Mouse (Mus musculus): Measurements from ENCODE around the gene Mov10l1. TPM values are rescaled to one million over a fixed set of nuclear protein-coding genes. Genes with fewer than 3 reads are reported as not detected.

Mov10l1 gene
- polyA plus RNA-seq, 1 experiment from 2014 or later, result not detected

DNA sequence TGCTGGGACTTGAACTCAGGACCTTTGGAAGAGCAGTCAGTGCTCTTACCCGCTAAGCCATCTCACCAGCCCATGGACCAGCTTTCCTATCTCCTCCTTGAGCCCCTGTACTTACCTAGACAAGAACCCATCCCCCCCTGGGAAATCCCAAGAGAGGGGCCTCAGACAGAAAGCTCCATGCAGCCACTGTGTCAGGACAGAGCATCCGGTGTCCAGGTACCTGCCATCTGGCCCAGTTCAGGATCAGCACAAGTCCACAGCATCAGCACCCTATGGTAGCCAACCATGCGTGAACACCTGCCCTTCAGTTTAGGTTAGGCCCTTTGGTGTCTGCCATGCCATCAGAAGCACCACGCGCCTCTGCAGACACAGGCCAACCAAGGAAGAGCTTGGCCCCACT lies 82.2 kb downstream of the Mov10l1 start:
- no peak overlapping the region for H3K27ac ChIP-seq
- peaks cover 5% of the 10 kb centered on the region; the same call in 1 of the 2 replicates for H3K4me1 ChIP-seq
- WGBS, result 92% methylated on average over 5 of the region's 5 CpGs
- no peaks in the 10 kb centered on the region for H3K36me3 ChIP-seq
- H3K27me3 ChIP-seq, result peaks cover 97% of the 10 kb centered on the region
- no peak overlapping the region for H3K9ac ChIP-seq
- ATAC-seq (ENCODE audit: low FRiP score, low read depth), result no peak
- H3K9me3 ChIP-seq, result no peaks in the 10 kb centered on the region
- H3K4me3 ChIP-seq, result no peak overlapping the region
- no peak overlapping the region for H3K4me2 ChIP-seq (replicated peaks)

DNA sequence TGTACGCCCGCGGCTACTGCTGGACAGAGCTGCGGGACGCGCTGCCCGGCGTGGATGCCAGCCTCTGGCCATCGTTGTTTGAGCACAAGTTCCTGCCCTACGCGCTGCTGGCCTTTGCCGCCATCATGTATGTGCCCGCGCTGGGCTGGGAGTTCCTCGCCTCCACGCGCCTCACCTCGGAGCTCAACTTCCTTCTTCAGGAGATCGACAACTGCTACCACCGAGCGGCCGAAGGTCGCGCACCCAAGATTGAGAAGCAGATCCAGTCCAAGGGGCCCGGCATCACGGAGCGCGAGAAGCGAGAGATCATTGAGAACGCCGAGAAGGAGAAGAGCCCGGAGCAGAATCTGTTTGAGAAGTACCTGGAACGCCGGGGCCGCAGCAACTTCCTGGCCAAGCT lies 84.9 kb downstream of the Mov10l1 start:
- WGBS, result 30% methylated on average over 35 of the region's 35 CpGs
- Histone ChIP-seq H3K36me3 (no peaks in the 10 kb centered on the region), H3K9me3 (no peaks in the 10 kb centered on the region), H3K4me1 (no peaks in the 10 kb centered on the region), H3K4me2 (replicated peaks) (peak overlapping the region; percentile 45), H3K27me3 (peaks cover 84% of the 10 kb centered on the region), H3K27ac (no peak overlapping the region), H3K4me3 (peak overlapping the region; percentile 22), H3K9ac (no peak overlapping the region)
- ATAC-seq (ENCODE audit: low FRiP score, low read depth), result no peak

DNA sequence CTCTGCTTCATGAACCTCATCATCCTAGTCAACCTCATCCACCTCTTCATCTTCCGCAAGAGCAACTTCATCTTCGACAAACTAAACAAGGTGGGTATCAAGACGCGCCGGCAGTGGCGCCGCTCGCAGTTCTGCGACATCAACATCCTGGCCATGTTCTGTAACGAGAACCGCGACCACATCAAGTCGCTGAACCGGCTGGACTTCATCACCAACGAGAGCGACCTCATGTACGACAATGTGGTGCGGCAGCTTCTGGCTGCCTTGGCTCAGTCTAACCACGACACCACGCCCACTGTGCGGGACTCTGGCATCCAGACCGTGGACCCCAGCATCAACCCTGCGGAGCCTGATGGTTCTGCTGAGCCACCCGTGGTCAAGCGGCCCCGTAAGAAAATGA lies 85.5 kb downstream of the Mov10l1 start:
- Histone ChIP-seq H3K36me3 (no peaks in the 10 kb centered on the region), H3K4me3 (0 out of 2 replicates have a peak overlapping the region, but pooled peaks have one; percentile 22), H3K4me2 (replicated peaks) (peak overlapping the region; percentile 45), H3K27me3 (peaks cover 78% of the 10 kb centered on the region), H3K27ac (no peak overlapping the region), H3K9me3 (no peaks in the 10 kb centered on the region), H3K9ac (no peak overlapping the region), H3K4me1 (no peaks in the 10 kb centered on the region)
- no peak for ATAC-seq (ENCODE audit: low FRiP score, low read depth)
- WGBS, result 33% methylated on average over 26 of the region's 26 CpGs

DNA sequence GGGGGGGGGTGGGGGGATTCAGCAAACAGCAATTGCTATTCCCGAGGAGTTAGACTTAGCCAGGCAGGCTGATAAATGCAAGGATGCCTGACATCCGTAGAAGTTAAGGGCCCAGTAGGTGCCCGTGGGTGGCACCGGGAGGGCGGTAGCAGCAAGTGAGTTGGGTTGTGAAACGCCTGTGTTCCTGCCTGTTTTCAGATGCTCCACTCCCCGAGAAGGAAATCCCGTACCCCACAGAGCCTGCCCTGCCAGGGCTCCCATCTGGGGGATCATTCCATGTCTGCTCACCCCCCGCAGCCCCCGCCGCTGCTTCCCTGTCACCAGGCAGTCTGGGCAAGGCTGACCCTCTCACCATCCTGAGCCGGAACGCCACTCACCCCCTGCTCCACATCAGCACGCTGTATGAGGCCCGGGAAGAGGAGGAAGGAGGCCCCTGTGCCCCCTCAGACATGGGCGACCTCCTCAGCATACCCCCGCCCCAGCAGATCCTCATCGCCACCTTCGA lies 86.7 kb downstream of the Mov10l1 start:
- ATAC-seq (ENCODE audit: low FRiP score, low read depth), result no peak
- Histone ChIP-seq H3K4me2 (replicated peaks) (no peak overlapping the region), H3K9ac (no peak overlapping the region), H3K36me3 (no peaks in the 10 kb centered on the region), H3K4me1 (peaks cover 5% of the 10 kb centered on the region), H3K27me3 (peaks cover 66% of the 10 kb centered on the region), H3K9me3 (no peaks in the 10 kb centered on the region), H3K4me3 (no peak overlapping the region), H3K27ac (no peak overlapping the region)
- WGBS, result 78% methylated on average over 19 of the region's 19 CpGs

DNA sequence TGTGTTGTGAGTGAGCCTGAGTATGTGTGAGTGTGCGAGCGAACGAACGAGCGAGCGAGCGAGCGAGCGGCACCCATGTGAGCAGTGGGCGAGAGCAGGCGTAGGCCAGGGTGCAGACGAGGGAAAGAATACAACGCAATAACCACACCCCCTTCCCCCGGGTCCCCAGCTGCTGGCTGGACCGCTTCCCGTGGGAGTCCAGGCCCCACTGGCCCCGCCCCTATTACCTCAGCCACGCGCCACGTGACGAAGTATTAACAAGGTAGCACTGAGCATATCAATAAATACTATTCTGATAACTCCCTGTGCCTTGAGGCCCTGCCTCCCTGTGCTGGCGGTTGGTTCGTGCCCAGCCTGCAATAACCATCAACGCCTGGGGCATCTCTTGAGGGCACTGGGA lies 87.9 kb downstream of the Mov10l1 start:
- H3K36me3 ChIP-seq, result no peaks in the 10 kb centered on the region
- peaks cover 56% of the 10 kb centered on the region for H3K27me3 ChIP-seq
- no peak for ATAC-seq (ENCODE audit: low FRiP score, low read depth)
- H3K27ac ChIP-seq, result no peak overlapping the region
- WGBS, result 73% methylated on average over 24 of the region's 24 CpGs
- 0 out of 2 replicates have a peak overlapping the region, but pooled peaks have one; percentile 20 for H3K9ac ChIP-seq
- no peak overlapping the region for H3K4me3 ChIP-seq
- H3K4me2 ChIP-seq (replicated peaks), result no peak overlapping the region
- H3K4me1 ChIP-seq, result peaks cover 15% of the 10 kb centered on the region
- H3K9me3 ChIP-seq, result no peaks in the 10 kb centered on the region

DNA sequence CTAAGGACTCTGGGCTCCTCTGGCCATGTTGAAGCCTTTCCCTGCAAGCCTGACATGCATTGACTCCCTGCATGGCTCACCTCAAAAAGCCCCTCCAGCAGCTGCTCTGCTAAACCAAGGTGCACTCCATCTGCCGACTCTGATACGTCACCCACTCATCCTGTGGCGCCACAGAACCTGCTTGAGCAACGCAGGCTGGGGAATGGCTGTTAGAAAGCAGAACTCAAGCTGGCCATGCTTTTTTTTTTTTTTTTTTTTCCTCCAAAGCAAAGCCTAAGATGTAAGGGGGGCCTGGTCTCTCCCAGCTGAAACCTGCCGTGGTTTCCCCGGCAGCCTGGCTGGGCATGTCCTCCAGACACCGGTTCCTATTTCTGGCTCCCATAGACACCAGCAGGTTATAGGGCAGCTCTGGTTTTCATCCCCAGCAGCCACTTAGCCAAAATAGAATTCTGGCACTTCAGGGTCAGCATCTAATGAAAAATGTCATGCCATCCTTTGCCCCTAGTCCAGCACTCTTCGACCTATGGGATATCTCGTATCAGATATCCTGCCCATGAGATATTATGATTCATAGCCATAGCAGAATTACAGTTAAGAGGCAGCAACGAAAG lies 91.4 kb downstream of the Mov10l1 start:
- Histone ChIP-seq H3K4me2 (replicated peaks) (peak overlapping the region; percentile 95; the same call in 1 of the 2 replicates), H3K36me3 (no peaks in the 10 kb centered on the region), H3K4me1 (peaks cover 39% of the 10 kb centered on the region), H3K27ac (no peak overlapping the region), H3K9ac (peak overlapping the region; percentile 92), H3K27me3 (peaks cover 21% of the 10 kb centered on the region), H3K9me3 (no peaks in the 10 kb centered on the region), H3K4me3 (no peak overlapping the region)
- WGBS, result 57% methylated on average over 10 of the region's 10 CpGs
- no peak for ATAC-seq (ENCODE audit: low FRiP score, low read depth)

DNA sequence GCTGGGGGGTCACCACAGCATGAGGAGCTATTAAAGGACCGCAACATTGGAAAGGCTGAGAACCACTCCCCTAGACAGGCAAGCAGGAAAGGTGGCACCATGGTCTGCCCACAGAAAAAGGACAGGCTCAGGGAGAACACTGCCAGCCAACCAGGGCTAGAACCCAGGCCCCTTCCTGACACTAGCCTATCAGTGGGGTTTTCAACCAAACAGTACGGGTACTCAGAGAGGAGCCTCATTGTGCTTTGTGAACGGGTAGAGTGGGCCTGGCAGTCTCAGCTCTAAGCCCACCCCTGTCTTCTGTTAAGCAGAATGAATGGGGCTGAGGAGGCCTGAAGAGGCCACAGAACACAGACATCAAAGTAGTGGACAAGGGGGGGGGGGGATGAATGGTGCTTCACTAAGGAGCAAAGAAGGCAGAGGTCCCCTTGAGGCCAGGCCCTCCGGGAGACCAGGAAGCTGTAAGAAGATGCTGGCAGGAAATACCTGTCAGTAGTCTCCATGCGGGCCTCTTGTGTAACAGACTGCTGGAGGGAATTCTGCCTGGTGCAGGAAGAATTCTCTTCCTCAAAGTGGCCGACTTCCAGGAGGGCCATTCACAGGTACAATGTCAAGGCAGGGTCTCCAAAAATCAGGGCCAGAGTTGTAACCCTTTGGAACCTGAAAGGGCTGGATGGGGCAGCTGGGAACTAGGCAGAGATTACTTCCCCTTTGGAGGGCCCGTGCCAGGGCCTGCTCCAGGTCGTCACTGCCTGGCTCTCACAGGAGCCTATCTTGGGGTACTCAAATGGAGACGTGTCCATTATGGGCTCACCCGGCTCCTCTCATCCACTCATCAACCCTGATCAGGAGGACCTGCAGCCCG lies 92.1 kb downstream of the Mov10l1 start, which contains the start of gene Trabd:
Trabd (plus strand) TSS at position 512 of the 865 bp plus-strand sequence.
- Histone ChIP-seq H3K4me2 (replicated peaks) (peak within 1 kb of the TSS; percentile 95), H3K27ac (peak within 1 kb of the TSS; percentile 76), H3K9me3 (no peaks in the 10 kb centered on the region), H3K4me1 (peaks cover 39% of the 10 kb centered on the region), H3K9ac (peak within 1 kb of the TSS; percentile 92), H3K27me3 (peaks cover 14% of the 10 kb centered on the region), H3K36me3 (peaks cover 6% of the 10 kb centered on the region; the same call in 1 of the 2 replicates), H3K4me3 (peak within 1 kb of the TSS; percentile 85)
- ATAC-seq (ENCODE audit: low FRiP score, low read depth), result no peak
- 22% methylated on average over 11 of the region's 11 CpGs for WGBS

DNA sequence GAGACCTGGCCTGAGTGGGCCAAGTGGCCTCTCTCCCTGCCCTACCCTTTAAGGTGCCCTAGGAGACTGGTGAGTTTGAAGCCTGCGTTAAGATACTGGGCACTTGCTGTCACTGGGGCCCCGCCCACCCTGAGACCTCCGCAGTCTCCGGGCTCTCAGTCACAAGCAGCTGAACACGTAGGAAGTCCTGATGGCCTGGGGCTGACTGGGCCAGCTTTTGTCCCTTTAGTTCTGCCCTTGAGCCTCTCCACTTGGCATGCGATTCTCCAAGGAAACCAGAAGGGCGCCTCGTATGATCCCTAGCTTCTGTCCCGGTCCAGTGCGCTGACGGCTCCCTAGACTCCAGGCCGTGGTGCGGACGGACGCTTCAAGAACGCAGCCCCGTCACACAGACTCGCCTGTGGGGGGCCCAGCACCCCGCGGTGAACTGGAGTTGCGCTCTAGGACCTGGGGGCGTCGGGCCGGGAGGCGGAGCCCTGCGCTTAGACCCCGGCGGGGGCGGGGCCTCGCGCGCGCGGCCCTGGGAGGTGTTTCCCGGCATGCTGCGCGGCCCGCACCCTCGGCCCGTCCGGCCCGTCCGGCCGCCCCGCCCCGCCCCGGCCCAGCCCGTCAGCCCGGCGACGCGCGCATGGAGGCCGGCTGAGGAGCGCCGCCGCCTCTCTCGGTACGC lies 92.9 kb downstream of the Mov10l1 start:
- H3K9ac ChIP-seq, result peak overlapping the region; percentile 92
- H3K27ac ChIP-seq, result peak overlapping the region; percentile 76
- H3K4me1 ChIP-seq, result peaks cover 39% of the 10 kb centered on the region
- 2% methylated on average over 34 of the region's 59 CpGs for WGBS
- peak overlapping the region; percentile 85 for H3K4me3 ChIP-seq
- H3K36me3 ChIP-seq, result peaks cover 10% of the 10 kb centered on the region; the same call in 1 of the 2 replicates
- no peaks in the 10 kb centered on the region for H3K9me3 ChIP-seq
- H3K4me2 ChIP-seq (replicated peaks), result peak overlapping the region; percentile 95
- peak; percentile 94 for ATAC-seq (ENCODE audit: low FRiP score, low read depth)
- H3K27me3 ChIP-seq, result peaks cover 6% of the 10 kb centered on the region; the same call in 1 of the 2 replicates

DNA sequence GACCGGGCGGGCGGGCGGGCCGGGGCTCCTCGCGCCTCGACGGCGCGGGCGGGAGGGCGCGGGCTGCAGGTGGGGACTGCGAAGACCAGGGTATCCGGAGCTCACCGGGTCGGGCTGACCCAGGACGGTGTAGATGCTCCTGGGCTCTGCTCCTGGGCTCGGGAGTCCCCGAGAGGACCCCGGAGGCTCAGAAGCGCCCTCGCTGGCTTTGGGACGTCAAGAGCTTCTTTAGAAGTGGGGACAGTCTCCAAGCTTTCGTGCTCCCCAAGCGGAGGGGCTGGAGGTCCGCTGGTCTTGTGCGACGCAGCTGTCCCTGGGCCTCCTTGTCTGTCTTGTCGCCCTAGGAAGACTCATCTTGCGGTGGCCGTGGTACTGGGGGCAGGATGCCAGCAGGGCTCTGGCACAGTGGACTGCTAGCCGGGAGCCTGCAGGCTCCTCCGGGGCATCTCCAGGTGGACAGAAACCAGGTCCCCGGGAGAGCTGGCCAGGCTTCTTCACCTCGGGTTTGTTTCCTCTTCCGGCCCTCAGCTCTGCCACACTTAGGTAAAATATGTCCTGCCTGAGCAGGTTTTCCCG lies 93.5 kb downstream of the Mov10l1 start:
- H3K27ac ChIP-seq, result peak overlapping the region; percentile 76
- peak overlapping the region; percentile 92 for H3K9ac ChIP-seq
- peak overlapping the region; percentile 85 for H3K4me3 ChIP-seq
- H3K4me1 ChIP-seq, result peaks cover 39% of the 10 kb centered on the region
- WGBS, result under 1% methylated on average over 36 of the region's 39 CpGs
- H3K9me3 ChIP-seq, result no peaks in the 10 kb centered on the region
- peaks cover 16% of the 10 kb centered on the region for H3K36me3 ChIP-seq
- H3K4me2 ChIP-seq (replicated peaks), result peak overlapping the region; percentile 95
- no peak; the same call in 1 of the 2 replicates for ATAC-seq (ENCODE audit: low FRiP score, low read depth)
- H3K27me3 ChIP-seq, result 0 out of 2 replicates have a peak, but pooled peaks cover 5% of the 10 kb centered on the region

DNA sequence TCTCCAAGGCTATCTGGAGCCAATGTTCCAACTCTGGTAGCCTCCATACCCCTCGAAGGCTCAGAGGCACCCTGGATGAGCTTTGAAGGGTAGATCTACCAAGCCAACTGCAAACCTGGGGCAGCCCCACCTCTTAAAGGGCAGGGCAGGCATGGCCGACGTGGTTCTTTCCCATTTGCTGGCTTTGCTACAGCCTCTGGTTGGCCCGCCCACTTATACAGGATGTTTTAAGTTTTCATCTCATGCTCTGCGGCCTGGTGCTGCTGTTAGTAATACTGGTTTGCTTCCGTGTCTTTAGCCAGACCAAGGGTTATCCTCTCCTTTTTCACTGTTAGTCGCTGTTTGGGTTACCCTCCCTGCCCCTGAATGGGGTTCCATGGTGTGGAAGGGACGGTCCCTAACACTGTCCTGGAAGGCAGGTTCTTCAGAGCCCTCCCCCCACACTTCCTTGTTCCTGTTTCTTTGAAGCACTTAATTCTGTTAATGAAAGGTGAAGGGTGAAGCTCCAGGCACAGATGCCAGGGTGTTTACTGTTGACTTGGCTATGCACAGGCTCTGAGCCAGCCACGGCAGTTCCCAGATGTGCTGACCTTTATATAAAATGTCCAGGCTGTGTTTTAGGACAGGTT lies 95.6 kb downstream of the Mov10l1 start:
- WGBS, result 42% methylated on average over 9 of the region's 9 CpGs
- H3K4me2 ChIP-seq (replicated peaks), result peak overlapping the region; percentile 95
- ATAC-seq (ENCODE audit: low FRiP score, low read depth), result no peak
- no peaks in the 10 kb centered on the region for H3K9me3 ChIP-seq
- H3K27me3 ChIP-seq, result no peaks in the 10 kb centered on the region
- H3K4me1 ChIP-seq, result peaks cover 39% of the 10 kb centered on the region
- H3K4me3 ChIP-seq, result peak overlapping the region; percentile 85
- no peak overlapping the region for H3K27ac ChIP-seq
- peak overlapping the region; percentile 92 for H3K9ac ChIP-seq
- peaks cover 37% of the 10 kb centered on the region for H3K36me3 ChIP-seq

DNA sequence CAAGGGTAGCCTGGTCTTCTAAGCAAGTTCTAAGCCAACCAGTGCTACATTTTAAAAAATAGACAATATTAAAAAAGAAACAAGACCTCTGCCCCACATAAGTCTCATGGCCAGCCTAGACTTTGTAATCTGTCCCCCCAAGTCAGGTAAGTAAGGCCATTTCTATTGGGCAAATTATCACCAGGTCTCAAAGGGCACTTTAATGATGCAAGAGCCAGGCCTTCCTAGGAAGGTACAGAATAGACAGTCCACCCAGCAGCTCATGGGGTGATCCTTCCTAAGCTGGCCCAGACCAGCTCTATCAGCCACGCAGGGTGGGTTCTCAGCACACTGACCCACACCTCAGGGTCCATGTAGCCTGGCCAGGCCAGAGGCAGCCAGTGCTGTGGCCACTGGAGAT lies 101.2 kb downstream of the Mov10l1 start:
- no peak overlapping the region for H3K4me3 ChIP-seq
- H3K4me1 ChIP-seq, result peaks cover 9% of the 10 kb centered on the region
- ATAC-seq (ENCODE audit: low FRiP score, low read depth), result no peak
- H3K27ac ChIP-seq, result no peak overlapping the region
- H3K36me3 ChIP-seq, result peaks cover 73% of the 10 kb centered on the region
- H3K9ac ChIP-seq, result no peak overlapping the region
- 92% methylated on average over 1 of the region's 1 CpGs for WGBS
- H3K27me3 ChIP-seq, result no peaks in the 10 kb centered on the region
- H3K4me2 ChIP-seq (replicated peaks), result no peak overlapping the region
- no peaks in the 10 kb centered on the region for H3K9me3 ChIP-seq
